Mouse (Mus musculus) bone marrow, adult 2 months (tissue): ENCODE measurements around the gene Znrf2.

Experiments used
- CTCF ChIP-seq: fragments of 200-500 bp; IDR thresholded peaks from 2 replicates; pipeline ENCODE4 v1.5.1; 2011; ENCODE audit warnings: low read length, control low read depth; ENCODE audit not compliant: control insufficient read depth, insufficient read depth
- POLR2A ChIP-seq: fragments of 200-500 bp; IDR thresholded peaks from 2 replicates; pipeline ENCODE4 v1.6.1; 2011; ENCODE audit warnings: low read depth, mild to moderate bottlenecking, control low read depth, low read length, borderline replicate concordance; ENCODE audit not compliant: control insufficient read depth

DNA sequence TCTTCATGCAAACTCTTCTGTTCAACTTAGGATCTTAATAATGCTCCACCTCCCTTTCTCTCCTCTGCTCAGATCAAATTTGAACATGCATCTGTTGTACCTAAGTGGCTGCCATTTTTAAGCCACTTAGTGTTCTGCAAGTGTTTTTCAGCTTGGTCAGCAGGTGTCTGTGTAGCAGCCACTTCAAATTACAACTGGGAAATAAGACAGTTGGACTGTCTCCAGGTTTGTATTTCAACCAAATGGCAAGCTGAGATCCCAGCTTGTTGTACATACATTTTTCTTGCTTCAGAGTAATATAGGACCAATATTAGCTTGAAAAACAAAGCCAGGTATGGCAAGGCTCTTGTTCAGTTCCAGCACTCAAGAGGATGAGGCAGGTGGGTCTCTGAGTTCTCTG lies 61.8 kb downstream of the Znrf2 start:
- no peak for TF ChIP-seq POLR2A
- TF ChIP-seq CTCF = no peak
